Mouse (Mus musculus): ENCODE measurements around the gene Grb2. TPM values are rescaled to one million over a fixed set of nuclear protein-coding genes. Genes with fewer than 3 reads are reported as not detected.

Gene Grb2
- 100 to 1,000 TPM; 181 to 192 TPM for total RNA-seq (2021)

DNA sequence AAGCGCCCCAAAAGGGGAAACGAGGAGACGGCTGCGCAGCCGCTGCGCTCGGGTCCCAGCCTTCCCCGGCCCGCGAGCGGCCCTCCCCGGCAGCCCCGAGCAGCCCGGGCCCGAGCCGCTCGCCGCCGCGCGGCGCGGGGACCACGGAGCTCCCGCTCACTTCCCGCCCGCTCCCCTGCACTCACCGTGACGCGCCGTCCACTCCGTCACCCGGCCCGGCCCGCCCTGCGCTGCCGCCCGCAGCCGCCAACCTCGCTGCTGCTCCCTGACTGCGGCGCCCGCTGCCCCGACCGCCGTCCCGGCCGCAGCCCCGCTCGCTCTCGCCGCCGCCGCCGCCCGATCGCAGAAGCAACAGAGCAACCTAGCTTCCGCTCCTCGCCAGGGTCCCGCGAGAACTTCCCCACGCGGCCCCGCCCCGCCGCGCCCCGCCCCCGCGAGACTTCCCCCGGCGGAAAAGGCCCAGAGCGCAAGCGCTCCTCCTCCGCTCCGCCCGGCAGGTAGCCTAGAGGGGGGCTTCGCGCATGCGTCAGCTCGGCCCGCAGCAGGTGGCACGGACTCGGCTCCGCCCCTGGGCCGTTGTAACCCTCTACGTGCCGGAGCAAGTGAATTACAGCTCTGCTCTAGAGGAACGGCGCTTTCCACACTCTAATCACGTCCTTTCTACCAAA lies at the start of gene Grb2:
Grb2 (minus strand) TSS at position 389 of the 668 bp plus-strand sequence.
- DNase-seq = peak; percentile 97 to 98

DNA sequence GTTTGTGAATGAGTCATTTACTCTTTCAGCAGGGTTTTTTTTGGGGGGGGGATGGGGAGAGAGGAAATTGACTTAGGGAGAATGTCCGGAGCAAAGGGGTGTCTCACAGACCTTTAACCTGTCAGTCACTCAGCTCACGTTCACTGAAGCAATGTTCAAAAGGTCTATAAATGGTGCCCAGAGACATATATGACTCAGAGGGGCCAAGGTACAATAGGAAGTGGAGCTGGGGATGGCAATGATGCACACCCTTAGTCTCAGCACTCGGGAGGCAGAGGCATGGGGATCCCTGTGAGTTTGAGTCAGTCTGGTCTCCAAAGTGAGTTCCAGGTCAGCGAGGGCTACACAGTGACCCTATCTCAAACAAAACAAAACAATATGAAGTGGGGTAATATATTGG lies 45.1 kb upstream of the Grb2 start:
- no peak for DNase-seq

DNA sequence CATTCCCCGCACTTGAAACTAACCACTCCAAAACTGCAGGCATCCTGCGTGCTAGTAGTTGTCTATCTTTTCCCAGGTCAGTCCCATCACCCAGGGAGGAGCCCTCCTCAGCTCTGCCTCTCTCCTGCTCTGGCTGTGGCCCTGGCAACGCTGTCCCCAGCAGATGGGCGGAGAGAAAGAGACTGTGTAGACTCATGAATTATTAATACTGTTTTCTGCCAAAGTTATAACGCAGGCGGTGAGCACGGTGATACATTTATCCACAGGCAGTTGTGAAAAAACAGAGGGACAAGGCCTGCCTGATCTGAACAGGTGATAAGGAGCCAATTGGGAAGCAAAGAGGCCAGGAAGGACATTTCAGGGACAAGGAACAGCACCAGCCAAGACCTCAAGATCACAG lies 44.3 kb upstream of the Grb2 start:
- no peak for DNase-seq

DNA sequence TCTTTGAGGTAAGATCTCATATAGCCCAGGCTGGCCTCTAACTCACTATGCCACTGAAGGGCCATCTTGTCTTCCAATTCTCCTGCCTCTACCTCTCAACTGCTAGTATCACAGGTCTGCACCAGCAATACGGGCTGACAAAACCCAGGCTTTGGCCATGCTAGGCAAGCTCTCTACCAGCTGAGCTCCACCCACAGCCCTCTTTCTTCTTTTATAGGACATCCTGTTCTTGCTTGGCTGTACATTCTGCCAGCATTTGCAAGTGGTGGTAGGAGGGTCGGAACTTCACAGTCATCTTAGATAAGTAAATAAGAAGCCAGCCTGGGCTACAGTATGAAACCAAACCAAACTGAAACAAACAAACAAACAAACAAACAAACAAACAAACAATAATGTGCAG lies 43.3 kb upstream of the Grb2 start:
- DNase-seq = no peak

DNA sequence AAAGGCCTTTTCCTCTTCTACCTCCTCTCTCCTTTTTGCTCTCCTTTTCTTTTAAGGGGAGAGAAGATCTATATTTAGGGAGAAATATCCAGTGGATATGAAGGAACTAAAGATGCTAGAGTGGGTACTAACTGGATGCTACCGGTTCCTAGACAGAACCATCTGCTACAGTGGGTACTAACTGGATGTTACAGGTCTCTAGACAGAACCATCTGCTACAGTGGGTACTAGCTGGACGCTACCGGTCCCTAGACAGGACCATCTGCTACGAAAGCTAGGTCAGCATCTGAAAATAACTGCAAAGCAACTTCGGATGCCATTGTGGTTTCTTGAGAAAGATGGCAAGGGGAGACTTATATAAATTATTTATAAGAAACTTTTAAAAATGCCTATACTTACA lies 41.4 kb upstream of the Grb2 start:
- no peak for DNase-seq

DNA sequence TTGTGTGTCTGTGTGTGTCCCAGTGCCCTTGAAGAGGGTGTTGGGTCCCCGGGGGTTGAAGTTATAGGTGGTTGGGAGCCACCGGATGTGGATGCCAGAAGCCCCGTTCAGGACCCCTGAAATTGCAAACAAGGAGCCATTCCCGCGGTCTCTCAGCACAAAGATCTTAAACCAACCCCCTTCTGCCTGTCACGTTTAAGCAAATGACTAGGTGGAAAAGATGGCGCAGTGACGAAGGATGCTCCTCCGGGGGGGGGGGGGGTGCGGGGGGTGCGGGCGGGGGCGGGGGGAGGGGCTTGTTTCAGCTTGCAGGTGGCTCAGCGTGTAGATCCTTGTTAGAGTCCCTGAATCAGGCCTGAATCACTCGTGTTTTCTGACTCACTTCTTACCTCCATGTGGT lies 39.0 kb upstream of the Grb2 start:
- no peak for DNase-seq

DNA sequence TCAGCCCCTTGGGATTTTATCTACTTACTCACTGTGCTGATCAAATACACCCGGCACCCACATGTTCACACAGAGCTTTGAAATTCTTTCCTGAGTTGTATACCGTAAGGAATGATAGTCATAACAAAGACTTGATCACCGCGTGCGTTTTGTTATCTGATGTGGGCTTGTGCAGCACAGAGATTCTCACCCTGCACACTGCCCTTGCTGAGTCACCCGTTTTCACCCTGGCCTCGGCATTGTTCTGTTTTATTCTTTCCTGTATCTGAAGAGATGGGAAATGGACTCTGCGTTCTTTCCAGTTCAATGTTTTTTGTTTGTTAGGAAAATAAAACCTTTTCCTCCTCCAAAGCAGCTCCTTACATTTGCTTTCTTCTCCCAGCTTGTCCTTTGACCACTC lies 38.4 kb upstream of the Grb2 start:
- no peak for DNase-seq

DNA sequence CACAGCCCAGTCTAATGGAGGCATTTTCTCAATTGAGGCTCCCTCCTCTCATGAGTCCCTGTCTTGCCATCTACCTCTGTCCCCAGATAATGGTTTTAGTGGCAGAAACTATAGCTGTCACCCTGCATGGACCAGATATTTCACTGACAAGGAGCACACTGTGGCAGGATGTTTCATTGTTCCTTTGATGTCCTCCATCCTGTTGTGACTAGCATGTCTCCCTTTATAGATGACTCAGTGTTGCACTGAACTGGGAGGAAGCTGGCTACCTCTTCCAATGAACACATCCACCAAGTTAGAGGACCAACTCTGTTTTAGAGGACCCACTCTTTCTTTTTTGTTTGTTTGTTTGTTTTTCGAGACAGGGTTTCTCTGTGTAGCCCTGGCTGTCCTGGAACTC lies 37.7 kb upstream of the Grb2 start:
- DNase-seq = no peak

DNA sequence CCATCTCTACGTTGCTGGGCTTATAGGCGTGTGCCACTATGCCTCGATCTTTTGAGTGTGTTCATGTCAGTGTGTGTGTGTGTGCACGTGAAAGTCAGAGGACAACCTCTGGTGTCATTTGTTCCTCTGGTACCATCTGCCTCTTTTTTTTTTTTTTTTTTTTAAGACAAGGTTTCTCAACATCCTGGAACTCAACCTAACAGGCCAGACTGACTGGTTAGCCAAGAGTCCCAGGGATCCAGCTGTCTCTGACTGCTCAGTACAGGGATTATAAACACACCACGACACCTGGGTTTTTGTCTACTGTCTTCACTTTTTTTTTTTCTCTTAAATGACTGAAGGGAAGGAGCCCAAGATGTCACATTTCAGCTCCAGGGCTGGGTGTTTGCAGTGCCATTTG lies 36.0 kb upstream of the Grb2 start:
- DNase-seq = no peak

DNA sequence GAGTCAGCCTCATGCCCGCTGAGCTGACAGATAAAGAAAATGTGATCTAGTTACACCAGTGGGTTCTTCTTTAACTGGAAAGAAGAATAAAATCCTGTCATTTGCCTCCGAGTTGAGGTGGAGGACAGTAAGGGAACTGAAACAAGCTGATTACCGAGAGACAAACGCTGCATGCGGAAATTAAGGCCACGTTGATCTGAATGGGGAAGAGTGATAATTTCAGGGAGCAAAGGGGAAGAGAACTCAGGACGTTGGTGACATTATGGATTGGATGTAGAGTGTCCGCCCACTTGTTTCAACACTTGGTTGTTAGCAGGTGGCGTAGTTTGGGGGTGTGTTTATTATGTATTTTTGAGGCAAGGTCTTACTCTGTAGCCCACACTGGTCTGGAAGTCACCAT lies 34.5 kb upstream of the Grb2 start:
- no peak for DNase-seq

DNA sequence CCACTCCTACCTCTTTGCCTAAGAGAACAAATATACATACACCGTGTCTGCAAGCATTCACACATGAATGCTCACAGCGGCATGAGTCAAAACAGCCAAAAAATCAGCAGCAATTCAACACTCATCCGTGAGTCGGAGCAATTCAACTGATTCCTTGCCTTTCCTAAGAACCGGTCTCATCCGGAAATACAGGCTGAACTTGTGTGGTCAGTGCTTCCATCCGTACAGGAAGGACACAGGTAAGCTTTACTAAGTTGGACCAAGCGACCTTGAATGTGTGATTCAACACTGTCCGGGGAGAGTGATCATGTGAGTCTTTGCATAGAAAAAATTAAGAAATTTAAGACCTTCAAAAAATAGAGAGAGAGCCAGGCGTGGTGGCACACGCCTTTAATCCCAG lies 32.7 kb upstream of the Grb2 start:
- DNase-seq = no peak

DNA sequence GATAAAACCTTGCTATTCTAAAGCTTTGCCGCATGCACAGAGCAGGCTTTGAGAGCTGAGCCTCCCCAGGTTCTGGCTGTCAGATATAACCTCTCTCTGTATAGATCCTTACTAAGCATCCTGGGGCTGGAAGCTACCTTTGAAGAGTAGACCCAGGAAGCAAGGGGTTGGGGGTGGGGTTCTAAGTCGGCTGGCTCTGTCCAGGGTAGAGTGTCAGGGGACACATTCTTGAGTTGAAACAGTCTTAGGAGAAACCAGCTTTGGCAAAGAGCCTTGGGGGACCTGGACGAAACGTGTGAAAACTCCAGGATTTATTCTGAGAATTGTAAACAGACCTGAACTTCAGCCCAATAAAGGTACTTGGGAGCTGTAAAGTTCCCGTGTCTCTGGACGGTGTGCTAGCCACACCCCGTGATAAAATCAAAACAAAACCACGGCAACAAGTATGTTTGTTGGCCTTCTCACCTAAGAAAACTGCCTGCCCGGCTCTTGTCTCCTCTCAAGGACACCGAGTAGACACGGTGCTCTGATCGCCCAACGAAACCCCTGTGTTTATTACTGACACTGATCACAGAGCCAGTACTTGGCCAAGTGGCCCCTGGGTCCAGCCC lies 30.0 kb upstream of the Grb2 start:
- no peak for DNase-seq

DNA sequence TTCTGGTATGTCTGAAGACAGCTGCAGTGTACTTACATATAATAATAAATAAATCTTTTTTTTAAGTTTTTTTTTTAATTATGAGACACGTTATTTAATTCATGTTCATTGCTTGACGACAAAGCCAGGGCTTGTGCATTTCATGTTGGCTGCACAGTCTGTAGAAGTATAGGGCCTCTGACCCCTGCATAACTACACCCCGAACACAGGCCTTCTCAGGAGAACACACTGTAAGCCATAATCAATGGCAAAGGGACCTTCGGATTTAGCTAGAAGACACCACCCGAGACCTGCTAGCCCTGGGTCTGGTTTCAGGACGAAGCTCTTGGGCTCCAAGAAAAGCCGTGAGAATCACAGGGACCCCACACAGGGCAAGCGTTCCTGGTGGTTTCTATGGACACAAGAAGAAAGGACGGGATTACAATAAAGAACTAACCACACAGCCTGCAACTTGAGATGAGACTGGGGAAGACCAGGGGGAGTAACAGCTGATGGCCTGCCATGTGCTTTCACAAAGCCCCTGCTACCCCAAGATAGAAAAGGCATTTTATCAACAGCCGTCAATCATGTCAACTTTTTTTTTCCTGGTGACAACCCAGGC lies 29.3 kb upstream of the Grb2 start:
- DNase-seq = no peak

DNA sequence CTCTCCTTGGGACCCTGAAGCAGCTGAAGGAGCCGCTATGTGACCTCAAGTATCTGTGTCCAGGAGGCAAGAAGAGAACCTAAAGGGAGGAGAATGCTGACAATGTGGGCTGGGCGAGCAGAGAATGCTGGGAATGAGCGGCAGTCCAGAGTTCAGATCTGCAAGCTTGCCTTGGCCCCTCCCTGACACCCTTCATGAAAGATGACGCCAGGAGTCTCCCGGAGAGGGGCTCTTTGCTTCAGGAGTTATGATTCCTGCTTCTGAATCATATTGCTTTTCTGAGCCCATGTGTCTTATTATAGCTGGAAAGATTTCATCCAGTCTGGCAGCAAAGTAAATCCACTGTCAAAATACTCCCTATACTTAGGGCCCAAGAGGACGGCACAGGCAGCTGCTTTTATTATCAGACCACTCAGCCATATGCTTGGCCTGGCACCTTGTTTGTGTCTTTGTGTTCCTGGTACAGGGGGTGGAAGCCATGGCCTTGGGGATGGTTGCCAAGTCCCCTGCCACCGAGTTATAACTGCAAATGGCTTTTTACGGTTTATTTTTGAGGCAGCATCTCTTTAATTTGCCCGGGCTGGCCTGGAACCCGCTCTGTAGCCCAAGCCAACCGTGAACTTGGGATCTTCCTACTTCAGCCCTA lies 25.8 kb upstream of the Grb2 start:
- DNase-seq = no peak

DNA sequence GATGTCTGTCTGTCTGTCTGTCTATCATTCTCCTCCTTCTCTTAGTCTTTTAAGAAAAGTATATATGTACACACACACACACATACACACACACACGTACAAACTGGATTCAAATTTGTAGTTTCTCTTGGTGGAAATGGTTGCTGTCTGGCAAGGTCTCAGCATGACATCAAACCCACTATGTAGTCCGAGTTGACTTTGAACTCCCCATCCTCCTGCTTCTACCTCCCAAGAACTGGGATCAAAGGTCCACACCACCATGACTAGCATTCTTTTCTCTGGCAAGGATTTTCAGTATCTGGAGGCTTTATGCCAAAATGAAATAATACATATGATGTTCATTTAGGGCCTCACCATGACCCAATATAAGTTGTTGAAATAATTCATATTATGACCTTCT lies 14.8 kb upstream of the Grb2 start:
- no peak for DNase-seq

DNA sequence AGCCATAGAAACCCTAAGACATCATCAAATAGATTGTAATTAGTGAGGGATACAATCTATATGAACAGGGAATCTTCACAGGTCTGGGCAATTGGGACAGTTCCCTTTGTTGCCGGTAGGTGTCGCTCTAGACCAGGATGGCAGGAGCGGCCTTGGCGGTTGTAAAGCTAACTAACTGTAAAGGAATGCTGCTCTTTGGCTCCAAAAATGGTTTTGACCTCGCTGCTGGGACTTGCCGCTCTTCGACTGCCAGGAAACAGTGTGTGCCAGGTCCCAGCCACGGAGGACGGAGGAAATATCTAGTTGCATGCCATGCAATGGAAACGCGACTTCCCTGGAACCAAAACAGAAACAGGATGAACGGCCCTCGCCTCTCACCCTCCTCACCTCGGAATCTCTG lies 14.2 kb upstream of the Grb2 start:
- DNase-seq = peak; percentile 71 to 76

DNA sequence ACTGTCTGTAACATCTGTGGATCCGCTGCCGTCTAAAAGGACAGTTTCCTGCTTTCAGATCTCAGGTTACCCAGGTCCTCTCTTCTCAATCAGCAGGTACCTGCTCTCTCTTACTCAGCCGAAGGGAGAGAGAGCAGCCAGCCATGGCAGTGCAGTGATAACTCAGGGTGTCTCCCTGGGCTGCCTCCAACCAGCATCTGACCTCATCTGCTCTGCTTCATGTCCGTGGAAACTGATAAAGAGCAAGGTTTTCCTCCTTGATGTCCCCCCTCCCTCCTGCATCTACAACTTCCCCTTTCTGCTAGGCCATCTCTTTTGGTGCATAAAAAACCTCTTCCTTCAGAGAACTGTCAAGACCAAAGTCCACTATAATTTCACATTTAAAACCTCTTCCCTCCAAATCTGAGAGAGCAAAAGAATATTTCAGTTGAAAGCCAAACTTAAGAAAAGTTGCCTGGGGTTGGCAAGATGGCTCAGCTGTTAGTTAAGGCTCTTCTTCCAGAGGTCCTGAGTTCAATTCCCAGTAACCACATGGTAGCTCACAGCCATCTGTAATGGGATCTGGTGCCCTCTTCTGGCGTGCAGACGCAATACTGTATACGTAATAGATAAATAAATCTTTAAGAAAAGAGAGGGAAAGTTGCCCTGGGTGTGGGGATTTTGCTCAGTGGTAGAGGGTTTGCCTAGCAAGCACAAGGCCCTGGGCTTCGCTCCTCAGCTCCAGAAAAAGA lies 9.4 kb upstream of the Grb2 start:
- no peak for DNase-seq

DNA sequence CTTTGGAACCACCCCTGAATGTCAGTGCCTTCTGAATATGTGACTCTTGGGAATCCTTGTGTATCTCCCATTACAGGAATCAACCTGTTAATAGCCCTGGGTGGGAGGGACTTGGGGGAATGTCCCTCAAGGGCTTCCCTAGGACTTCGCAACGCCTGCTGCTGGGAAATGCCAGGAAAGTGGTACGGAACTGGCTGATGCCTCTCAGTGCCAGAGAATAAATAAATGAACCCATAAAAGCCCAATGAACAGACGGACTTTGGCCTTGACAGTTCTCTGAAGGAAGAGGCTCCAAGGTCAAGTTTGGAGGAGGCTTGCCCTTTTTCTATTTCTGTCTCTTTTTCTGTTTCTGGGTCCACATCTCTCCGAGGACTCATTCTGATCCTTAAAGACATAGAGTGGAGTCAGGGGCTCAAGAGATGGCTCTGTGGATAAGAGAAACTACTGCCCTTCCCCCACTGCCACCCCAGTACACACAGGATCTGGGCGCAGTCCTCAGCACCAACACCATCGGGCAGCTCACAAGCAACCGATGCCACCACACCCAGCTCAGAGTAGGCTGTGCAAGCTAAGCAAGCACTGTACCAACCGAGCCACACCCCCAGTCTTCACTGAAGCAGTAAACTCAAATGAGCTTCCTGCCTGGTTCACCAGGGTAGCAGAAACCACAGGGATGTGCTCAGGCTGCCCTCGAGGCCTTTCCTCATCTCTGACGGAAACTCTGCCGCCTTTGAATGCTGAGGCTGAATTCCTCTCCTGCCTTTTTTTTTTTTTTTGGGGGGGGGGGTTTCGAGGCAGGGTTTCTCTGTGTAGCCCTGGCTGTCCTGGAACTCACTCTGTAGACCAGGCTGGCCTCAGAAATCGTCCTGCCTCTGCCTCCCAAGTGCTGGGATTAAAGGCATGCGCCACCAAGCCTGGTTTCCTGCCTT lies 8.3 kb upstream of the Grb2 start:
- DNase-seq = no peak

DNA sequence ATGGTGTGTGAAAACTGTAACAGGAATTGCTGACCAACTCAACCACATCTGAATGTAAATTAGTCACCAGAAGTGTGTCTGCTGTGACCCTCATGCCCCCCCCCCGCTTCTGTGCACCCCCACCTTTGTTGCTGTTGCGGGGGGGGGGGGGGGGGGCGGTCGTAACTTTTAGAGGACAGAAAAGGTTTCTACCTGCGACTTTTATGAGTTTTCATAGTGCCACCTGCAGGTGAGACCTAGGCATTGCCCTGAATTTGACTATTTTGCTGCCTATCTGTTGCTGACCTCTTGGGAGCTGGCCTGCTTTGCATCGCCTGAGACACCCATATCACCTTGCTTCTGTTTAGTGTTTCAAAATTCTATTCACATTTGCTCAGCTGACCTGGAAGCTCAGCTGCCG lies 6.1 kb upstream of the Grb2 start:
- DNase-seq = peak; percentile 35

DNA sequence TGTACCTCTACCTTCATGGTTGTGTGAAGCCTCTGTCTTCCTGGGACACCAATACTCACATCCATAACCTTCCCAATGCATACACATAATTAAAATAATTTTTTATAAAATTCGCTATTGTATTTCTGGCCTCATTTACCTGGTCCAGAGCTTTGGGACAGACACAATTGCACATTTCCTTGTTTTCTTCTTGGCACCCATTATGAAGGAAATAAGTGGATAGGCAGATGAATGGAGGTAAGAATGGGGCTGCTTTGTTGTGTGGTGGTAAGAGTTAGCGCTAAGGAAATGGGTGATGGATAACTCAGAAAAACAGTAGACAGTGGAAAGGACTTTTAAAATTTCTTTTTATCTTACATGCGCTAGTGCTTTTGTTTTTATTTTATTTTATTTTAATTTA lies 5.0 kb upstream of the Grb2 start:
- no peak for DNase-seq

DNA sequence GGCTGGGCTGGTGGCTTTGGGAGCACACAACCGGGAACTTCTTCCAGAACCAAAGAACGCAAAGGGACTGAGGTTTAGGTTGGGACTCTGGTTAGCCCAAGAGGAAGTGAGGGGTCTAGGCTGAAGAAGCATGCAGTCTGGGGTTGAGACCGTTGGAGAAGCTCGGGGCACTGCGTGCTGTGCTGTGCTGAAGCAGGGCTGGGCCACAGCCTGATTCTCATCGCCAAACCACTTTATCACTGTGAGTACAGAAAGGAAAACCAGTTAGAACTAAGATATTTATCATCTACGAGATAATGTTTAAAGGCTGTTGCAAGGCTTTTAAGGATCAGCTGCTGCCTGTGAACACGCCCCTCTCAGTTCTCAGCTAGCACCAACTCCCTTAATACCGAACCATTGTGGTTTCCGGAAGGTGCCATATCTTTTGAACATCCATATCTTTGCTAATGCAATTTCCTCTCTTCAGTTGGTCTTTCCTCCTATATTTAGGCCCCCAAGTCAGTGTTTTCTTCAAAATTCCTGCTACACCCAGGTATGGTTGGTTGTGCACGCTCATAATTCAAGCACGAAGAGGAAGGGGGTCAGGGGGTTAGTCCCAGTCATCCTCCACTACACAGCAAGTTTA lies 4.4 kb upstream of the Grb2 start:
- DNase-seq = no peak

DNA sequence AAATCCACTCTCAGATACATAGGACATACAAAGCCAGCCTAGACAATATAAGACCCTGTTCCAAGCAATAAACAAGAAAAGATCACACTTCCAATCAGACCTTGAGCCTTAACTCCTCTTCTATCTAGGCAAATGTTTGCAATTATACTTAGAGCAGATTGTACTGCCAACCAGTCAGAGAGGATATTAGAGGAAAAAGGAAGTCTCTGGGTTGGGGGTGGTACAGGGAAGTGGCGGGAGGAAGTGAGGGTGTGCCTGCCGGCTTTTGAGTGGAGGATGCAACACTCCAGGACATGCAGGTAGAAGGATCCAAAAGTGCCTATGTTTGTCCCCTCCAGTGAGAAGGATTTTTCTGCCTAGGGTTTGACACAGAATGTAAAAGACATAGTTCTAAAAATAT lies 3.9 kb upstream of the Grb2 start:
- no peak for DNase-seq
